Mouse (Mus musculus): ENCODE measurements around the gene Nkx3-2.

Gene Nkx3-2

GRCm38 (mm10) chr5:41762141-41762946, 2.0 kb downstream of the Nkx3-2 start:
- DNase-seq (ENCODE audit: low read depth, low spot score): no peak

- DNase-seq (ENCODE audit: low read depth, low spot score): no peak
Observed at GRCm38 (mm10) chr5:41761509-41762140, 2.7 kb downstream of the Nkx3-2 start.

GRCm38 (mm10) chr5:41760831-41761508, 3.3 kb downstream of the Nkx3-2 start:
- no peak for DNase-seq (ENCODE audit: low read depth, low spot score)

- DNase-seq (ENCODE audit: low read depth, low spot score): no peak
Observed at GRCm38 (mm10) chr5:41760071-41760470, 4.2 kb downstream of the Nkx3-2 start.

GRCm38 (mm10) chr5:41758671-41759639, 5.3 kb downstream of the Nkx3-2 start:
- no peak for DNase-seq (ENCODE audit: low read depth, low spot score)

- no peak for DNase-seq (ENCODE audit: low read depth, low spot score)
Observed at GRCm38 (mm10) chr5:41757338-41757737, 7.0 kb downstream of the Nkx3-2 start.

GRCm38 (mm10) chr5:41756396-41756795, 7.9 kb downstream of the Nkx3-2 start:
- DNase-seq (ENCODE audit: low read depth, low spot score): no peak

- no peak for DNase-seq (ENCODE audit: low read depth, low spot score)
Observed at GRCm38 (mm10) chr5:41755373-41755960, 8.8 kb downstream of the Nkx3-2 start.

GRCm38 (mm10) chr5:41754836-41755235, 9.5 kb downstream of the Nkx3-2 start:
- no peak for DNase-seq (ENCODE audit: low read depth, low spot score)

- no peak for DNase-seq (ENCODE audit: low read depth, low spot score)
Observed at GRCm38 (mm10) chr5:41754226-41754775, 10.0 kb downstream of the Nkx3-2 start.

- DNase-seq (ENCODE audit: low read depth, low spot score): no peak
Observed at GRCm38 (mm10) chr5:41752721-41753120, 11.6 kb downstream of the Nkx3-2 start.

GRCm38 (mm10) chr5:41744898-41745780, 19.2 kb downstream of the Nkx3-2 start:
- no peak for DNase-seq (ENCODE audit: low read depth, low spot score)

GRCm38 (mm10) chr5:41744234-41744633, 20.1 kb downstream of the Nkx3-2 start:
- DNase-seq (ENCODE audit: low read depth, low spot score): no peak

- no peak for DNase-seq (ENCODE audit: low read depth, low spot score)
Observed at GRCm38 (mm10) chr5:41738817-41739216, 25.5 kb downstream of the Nkx3-2 start.

GRCm38 (mm10) chr5:41737039-41737438, 27.3 kb downstream of the Nkx3-2 start:
- DNase-seq (ENCODE audit: low read depth, low spot score): no peak

- DNase-seq (ENCODE audit: low read depth, low spot score): no peak
Observed at GRCm38 (mm10) chr5:41727017-41727416, 37.3 kb downstream of the Nkx3-2 start.

- no peak for DNase-seq (ENCODE audit: low read depth, low spot score)
Observed at GRCm38 (mm10) chr5:41725573-41725972, 38.7 kb downstream of the Nkx3-2 start.
